In genomic region chr14:26639251-26639650, GRCm38 (mm10) we compare ENCODE assay signal across 8 mouse cellular contexts. TPM values are rescaled to one million over a fixed set of nuclear protein-coding genes. Genes with fewer than 3 reads are reported as not detected.
DNase-seq lines count a peak whose midpoint lies in the region; ATAC-seq and TF ChIP-seq lines count a peak whose summit lies in the region.

No protein-coding gene starts in this region.

- WGBS in heart, embryonic 10.5 days, result 10% methylated on average over 11 of the region's 11 CpGs
- 2% methylated on average over 11 of the region's 11 CpGs for WGBS in forebrain, embryonic 13.5 days
- WGBS in limb, embryonic 14.5 days, result 6% methylated on average over 11 of the region's 11 CpGs
- 4% methylated on average over 11 of the region's 11 CpGs for WGBS in stomach, embryonic 14.5 days

- no peak for ATAC-seq in forebrain, embryonic 13.5 days
- no peak for ATAC-seq in limb, embryonic 14.5 days (ENCODE audit: low FRiP score, low read depth)
- ATAC-seq in stomach, embryonic 14.5 days (ENCODE audit: insufficient number of reproducible peaks, insufficient read depth, low FRiP score, low read depth), result no peak
- ATAC-seq in erythroid progenitor cell, adult 5-6 weeks (replicated peaks; ENCODE audit: low FRiP score, poor library complexity, severe bottlenecking), result no peak

- H3K4me3 ChIP-seq in heart, embryonic 10.5 days, result peak overlapping the region; percentile 93
- H3K4me3 ChIP-seq in ES-Bruce4 (ENCODE audit: low read depth, low read length), result peak overlapping the region; percentile 68
- peak overlapping the region; percentile 95 for H3K4me3 ChIP-seq in forebrain, embryonic 13.5 days
- H3K4me3 ChIP-seq in limb, embryonic 14.5 days (replicated peaks; ENCODE audit: low read length), result peak overlapping the region; percentile 94
- peak overlapping the region; percentile 97 for H3K4me3 ChIP-seq in stomach, embryonic 14.5 days (ENCODE audit: low read depth, low read length)

- peak overlapping the region; percentile 82 for H3K9ac ChIP-seq in ES-Bruce4 (ENCODE audit: low read depth, poor library complexity, severe bottlenecking)
- H3K9ac ChIP-seq in forebrain, embryonic 13.5 days, result peak overlapping the region; percentile 91
- peak overlapping the region; percentile 95 for H3K9ac ChIP-seq in limb, embryonic 14.5 days (ENCODE audit: low read depth, low read length, severe bottlenecking)
- H3K9ac ChIP-seq in stomach, embryonic 14.5 days (replicated peaks; ENCODE audit: low read depth, low read length), result peak overlapping the region; percentile 91

- TF ChIP-seq POLR2A in ES-Bruce4 (IDR thresholded peaks at IDR 0.05; ENCODE audit: insufficient read depth, low read length), result no peak
- no peak for TF ChIP-seq POLR2A in limb, embryonic 14.5 days (IDR thresholded peaks at IDR 0.05; ENCODE audit: borderline replicate concordance, extremely low read depth, insufficient read depth, insufficient read length)

- peak overlapping the region; percentile 78 for H3K4me2 ChIP-seq in forebrain, embryonic 13.5 days
- H3K4me2 ChIP-seq in limb, embryonic 14.5 days (replicated peaks; ENCODE audit: low read depth, low read length, severe bottlenecking), result peak overlapping the region; percentile 68
- peak overlapping the region; percentile 63 for H3K4me2 ChIP-seq in stomach, embryonic 14.5 days (replicated peaks; ENCODE audit: low read depth, low read length)

- no peak for DNase-seq in heart, embryonic 10.5 days (ENCODE audit: low spot score)
- no peak for DNase-seq in heart, adult 9 months (ENCODE audit: low spot score in 2 of 2)
- DNase-seq in limb, embryonic 14.5 days (ENCODE audit: low spot score), result no peak
- DNase-seq in MN1 (ENCODE audit: low spot score), result no peak

- H3K27me3 ChIP-seq in heart, embryonic 10.5 days (ENCODE audit: insufficient read depth, poor library complexity, severe bottlenecking), result no peaks in the 10 kb centered on the region
- no peaks in the 10 kb centered on the region for H3K27me3 ChIP-seq in ES-Bruce4 (ENCODE audit: control insufficient read depth, insufficient read depth, low read length, poor library complexity, severe bottlenecking)
- H3K27me3 ChIP-seq in forebrain, embryonic 13.5 days, result no peaks in the 10 kb centered on the region
- H3K27me3 ChIP-seq in limb, embryonic 14.5 days (ENCODE audit: control insufficient read depth, insufficient read depth, low read length), result no peaks in the 10 kb centered on the region
- H3K27me3 ChIP-seq in stomach, embryonic 14.5 days (ENCODE audit: control insufficient read depth, insufficient read depth, low read length), result no peaks in the 10 kb centered on the region

- H3K9me3 ChIP-seq in heart, embryonic 10.5 days, result no peaks in the 10 kb centered on the region
- no peaks in the 10 kb centered on the region for H3K9me3 ChIP-seq in ES-Bruce4 (replicated peaks; ENCODE audit: control insufficient read depth, insufficient read depth, low read length, poor library complexity, severe bottlenecking)
- no peaks in the 10 kb centered on the region for H3K9me3 ChIP-seq in forebrain, embryonic 13.5 days (replicated peaks)
- H3K9me3 ChIP-seq in limb, embryonic 14.5 days (ENCODE audit: control insufficient read depth, low read length), result no peaks in the 10 kb centered on the region
- no peaks in the 10 kb centered on the region for H3K9me3 ChIP-seq in stomach, embryonic 14.5 days (ENCODE audit: control insufficient read depth, low read depth, low read length)

- H3K36me3 ChIP-seq in heart, embryonic 10.5 days, result no peaks in the 10 kb centered on the region
- H3K36me3 ChIP-seq in ES-Bruce4 (ENCODE audit: control insufficient read depth, insufficient read depth, low read length, poor library complexity, severe bottlenecking), result no peaks in the 10 kb centered on the region
- no peaks in the 10 kb centered on the region for H3K36me3 ChIP-seq in forebrain, embryonic 13.5 days (ENCODE audit: poor library complexity, severe bottlenecking)
- H3K36me3 ChIP-seq in limb, embryonic 14.5 days (ENCODE audit: control insufficient read depth, insufficient read depth, low read length), result no peaks in the 10 kb centered on the region
- H3K36me3 ChIP-seq in stomach, embryonic 14.5 days (ENCODE audit: control insufficient read depth, insufficient read depth, low read length), result no peaks in the 10 kb centered on the region

- peaks cover 12% of the 10 kb centered on the region; the same call in 1 of the 2 replicates for H3K4me1 ChIP-seq in heart, embryonic 10.5 days
- H3K4me1 ChIP-seq in ES-Bruce4 (ENCODE audit: control insufficient read depth, insufficient read depth, low read length), result no peaks in the 10 kb centered on the region
- peaks cover 36% of the 10 kb centered on the region for H3K4me1 ChIP-seq in forebrain, embryonic 13.5 days
- peaks cover 14% of the 10 kb centered on the region for H3K4me1 ChIP-seq in limb, embryonic 14.5 days (ENCODE audit: control insufficient read depth, insufficient read depth, low read length)
- peaks cover 6% of the 10 kb centered on the region; the same call in 1 of the 2 replicates for H3K4me1 ChIP-seq in stomach, embryonic 14.5 days (ENCODE audit: control insufficient read depth, insufficient read depth, low read length)

- H3K27ac ChIP-seq in heart, embryonic 10.5 days, result peak overlapping the region; percentile 99
- H3K27ac ChIP-seq in ES-Bruce4 (ENCODE audit: insufficient read depth, low read length), result no peak overlapping the region
- H3K27ac ChIP-seq in forebrain, embryonic 13.5 days, result 0 out of 2 replicates have a peak overlapping the region, but pooled peaks have one; percentile 3
- H3K27ac ChIP-seq in limb, embryonic 14.5 days (replicated peaks; ENCODE audit: low read depth, low read length), result no peak overlapping the region
- no peak overlapping the region; the same call in 1 of the 2 replicates for H3K27ac ChIP-seq in stomach, embryonic 14.5 days (ENCODE audit: low read length)

- TF ChIP-seq EP300 in ES-Bruce4 (IDR thresholded peaks at IDR 0.05; ENCODE audit: insufficient read depth, low read depth, low read length), result no peak

- TF ChIP-seq CTCF in ES-Bruce4 (IDR thresholded peaks at IDR 0.05; ENCODE audit: low read depth, low read length), result no peak

RNA-seq across cellular contexts. Expression of gene Arf4, which starts 1.4 kb away (rescaled TPM):
- 431 and 507 TPM in 2 replicates for polyA plus RNA-seq in heart, embryonic 10.5 days (2016; fragmentation: Nextera tagmentation; extraction: Ambion mirVana)
- polyA plus RNA-seq in ES-Bruce4 (2011; ENCODE audit: insufficient read depth, insufficient read length, low read depth, missing spikeins), result 272 and 281 TPM in 2 replicates
- polyA plus RNA-seq in forebrain, embryonic 13.5 days (2015; fragmentation: Nextera tagmentation; extraction: Ambion mirVana), result 634 and 654 TPM in 2 replicates
- polyA plus RNA-seq in limb, embryonic 14.5 days (2012; rRNA removed), result 302 and 353 TPM in 2 replicates
- 670 and 708 TPM in 2 replicates for polyA plus RNA-seq in limb, embryonic 14.5 days (2014; fragmentation: Nextera tagmentation; extraction: Ambion mirVana)
- polyA plus RNA-seq in stomach, embryonic 14.5 days (2014; fragmentation: Nextera tagmentation; extraction: Ambion mirVana), result 666 and 710 TPM in 2 replicates
- total RNA-seq in erythroid progenitor cell, adult 5-6 weeks (2015; ENCODE audit: low replicate concordance), result 95.1 and 143 TPM in 2 replicates
- 17.3 and 44.2 TPM in 2 replicates for total RNA-seq in erythroid progenitor cell, adult 5-6 weeks (2017; ENCODE audit: low replicate concordance)

RNA-seq across cellular contexts. Expression of gene Pde12, which starts 30.4 kb away (rescaled TPM):
- 11.0 and 12.4 TPM in 2 replicates for polyA plus RNA-seq in heart, embryonic 10.5 days (2016; fragmentation: Nextera tagmentation; extraction: Ambion mirVana)
- 8.5 TPM in 2 replicates for polyA plus RNA-seq in ES-Bruce4 (2011; ENCODE audit: insufficient read depth, insufficient read length, low read depth, missing spikeins)
- 11.3 and 12.5 TPM in 2 replicates for polyA plus RNA-seq in forebrain, embryonic 13.5 days (2015; fragmentation: Nextera tagmentation; extraction: Ambion mirVana)
- polyA plus RNA-seq in limb, embryonic 14.5 days (2012; rRNA removed), result 5.6 and 6.2 TPM in 2 replicates
- 10.0 and 10.2 TPM in 2 replicates for polyA plus RNA-seq in limb, embryonic 14.5 days (2014; fragmentation: Nextera tagmentation; extraction: Ambion mirVana)
- 9.6 and 10.5 TPM in 2 replicates for polyA plus RNA-seq in stomach, embryonic 14.5 days (2014; fragmentation: Nextera tagmentation; extraction: Ambion mirVana)
- total RNA-seq in erythroid progenitor cell, adult 5-6 weeks (2015; ENCODE audit: low replicate concordance), result 2.2 and 5.4 TPM in 2 replicates
- 5.9 and 7.4 TPM in 2 replicates for total RNA-seq in erythroid progenitor cell, adult 5-6 weeks (2017; ENCODE audit: low replicate concordance)

RNA-seq across cellular contexts. Expression of gene Dnah12, which starts 53.8 kb away (rescaled TPM):
- polyA plus RNA-seq in heart, embryonic 10.5 days (2016; fragmentation: Nextera tagmentation; extraction: Ambion mirVana), result 0.03 and 0.04 TPM in 2 replicates
- 0.15 and 0.17 TPM in 2 replicates for polyA plus RNA-seq in ES-Bruce4 (2011; ENCODE audit: insufficient read depth, insufficient read length, low read depth, missing spikeins)
- polyA plus RNA-seq in forebrain, embryonic 13.5 days (2015; fragmentation: Nextera tagmentation; extraction: Ambion mirVana), result 0.04 and 0.05 TPM in 2 replicates
- polyA plus RNA-seq in limb, embryonic 14.5 days (2012; rRNA removed), result 0.12 and 0.14 TPM in 2 replicates
- 0.08 and 0.15 TPM in 2 replicates for polyA plus RNA-seq in limb, embryonic 14.5 days (2014; fragmentation: Nextera tagmentation; extraction: Ambion mirVana)
- polyA plus RNA-seq in stomach, embryonic 14.5 days (2014; fragmentation: Nextera tagmentation; extraction: Ambion mirVana), result not detected in 2 replicates
- 1.4 TPM in 1 of 2 replicates, not detected in the other for total RNA-seq in erythroid progenitor cell, adult 5-6 weeks (2015; ENCODE audit: low replicate concordance)
- under 0.01 TPM in 1 of 2 replicates, not detected in the other for total RNA-seq in erythroid progenitor cell, adult 5-6 weeks (2017; ENCODE audit: low replicate concordance)

Comparison
In these comparisons a context has a peak if more than half of its experiments do, and no peak if none do; other contexts are left out.
1. H3K27ac ChIP-seq: peak in heart, embryonic 10.5 days (single experiment) and forebrain, embryonic 13.5 days (single experiment); none in ES-Bruce4 (single experiment), limb, embryonic 14.5 days (single experiment) and stomach, embryonic 14.5 days (single experiment).
2. Peak in every context shown above with its lines, with median percentiles within 50 percentile points of each other: H3K4me3 ChIP-seq, H3K9ac ChIP-seq and H3K4me2 ChIP-seq.